Mouse (Mus musculus) lung, postnatal 0 days (tissue): ENCODE data around the gene Slc7a5. TPM values are rescaled to one million over a fixed set of nuclear protein-coding genes. Genes with fewer than 3 reads are reported as not detected.

ENCODE experiments used
- ATAC-seq: fragments of 200-750 bp; cut with Nextera tagmentation; 2 replicates; pipeline ENCODE4 v1.8.0; 2017; ENCODE audit warnings: moderate library complexity
- DNase-seq: peaks from one replicate; pipeline ENCODE4 v3.0.0-alpha.2; 2016; ENCODE audit warnings: low spot score
- H3K27ac ChIP-seq: fragments of 300-500 bp; sonication (generic); 2 replicates; pipeline ENCODE4 v1.5.1; 2014; ENCODE audit warnings: antibody characterized with exemption, mild to moderate bottlenecking, low read length, mixed read lengths
- H3K27me3 ChIP-seq: fragments of 300-500 bp; sonication (generic); replicated peaks from 2 replicates; pipeline ENCODE4 v1.6.1; 2014; ENCODE audit warnings: low read length, mixed read lengths; ENCODE audit not compliant: insufficient read depth
- H3K36me3 ChIP-seq: fragments of 300-500 bp; sonication (generic); 2 replicates; pipeline ENCODE4 v1.6.1; 2014; ENCODE audit warnings: low read length, mixed read lengths; ENCODE audit not compliant: insufficient read depth
- H3K4me1 ChIP-seq: fragments of 300-500 bp; sonication (generic); 2 replicates; pipeline ENCODE4 v1.6.1; 2014; ENCODE audit warnings: antibody characterized with exemption, low read depth, low read length, mixed read lengths; ENCODE audit not compliant: insufficient read depth
- H3K4me2 ChIP-seq: fragments of 300-500 bp; sonication (generic); replicated peaks from 2 replicates; pipeline ENCODE4 v1.6.1; 2014; ENCODE audit warnings: low read depth, mild to moderate bottlenecking, low read length, moderate library complexity, mixed read lengths
- H3K4me3 ChIP-seq: fragments of 300-500 bp; sonication (generic); 2 replicates; pipeline ENCODE4 v1.5.1; 2014; ENCODE audit warnings: low read depth, low read length
- H3K9ac ChIP-seq: fragments of 300-500 bp; sonication (generic); replicated peaks from 2 replicates; pipeline ENCODE4 v1.6.1; 2014; ENCODE audit warnings: low read depth, mild to moderate bottlenecking
- H3K9me3 ChIP-seq: fragments of 300-500 bp; sonication (generic); 2 replicates; pipeline ENCODE4 v1.6.1; 2016; ENCODE audit warnings: low read length, mixed read lengths
- CTCF ChIP-seq: IDR thresholded peaks from 2 replicates; pipeline ENCODE4 v1.5.1; 2016; ENCODE audit warnings: antibody characterized with exemption, mild to moderate bottlenecking
- EP300 ChIP-seq: IDR thresholded peaks from 2 replicates; pipeline ENCODE4 v1.6.1; 2016; ENCODE audit warnings: antibody characterized with exemption, mild to moderate bottlenecking, control low read depth
- WGBS: fragments of 180-500 bp; shearing (Covaris S2); extraction: QIAGEN DNeasy Blood & Tissue Kit; methylation state at CpG from one replicate; pipeline ENCODE4 v1.1.7; 2014; 5-methylcytosine and 5-hydroxymethylcytosine counted together
- polyA plus RNA-seq: library from polyadenylated mRNA; unstranded; fragments of >200 nt; fragmentation: Nextera tagmentation; extraction: Ambion mirVana; gene quantifications from 2 replicates; pipeline ENCODE4 v1.2.1, GENCODE M21; 2015

The Slc7a5 gene
- polyA plus RNA-seq, 1 experiment from 2014 or later: 7.5 TPM

- TF ChIP-seq CTCF (no peak), EP300 (0 out of 2 replicates have a peak, but pooled peaks have one; percentile 45)
- Histone ChIP-seq H3K9ac (peak overlapping the region; percentile 96; the same call in 1 of the 2 replicates), H3K36me3 (0 out of 2 replicates have a peak, but pooled peaks cover 4% of the 10 kb centered on the region), H3K27ac (peak overlapping the region; percentile 98), H3K27me3 (no peaks in the 10 kb centered on the region), H3K4me2 (peak overlapping the region; percentile 72), H3K4me3 (peak overlapping the region; percentile 93), H3K4me1 (peaks cover 14% of the 10 kb centered on the region; the same call in 1 of the 2 replicates), H3K9me3 (no peaks in the 10 kb centered on the region)
- ATAC-seq (no peak), DNase-seq (no peak)
- 15% methylated on average over 7 of the region's 7 CpGs for WGBS
Measured at GRCm38 (mm10) chr8:121951656-121952009, 44.1 kb upstream of the Slc7a5 start.

DNA sequence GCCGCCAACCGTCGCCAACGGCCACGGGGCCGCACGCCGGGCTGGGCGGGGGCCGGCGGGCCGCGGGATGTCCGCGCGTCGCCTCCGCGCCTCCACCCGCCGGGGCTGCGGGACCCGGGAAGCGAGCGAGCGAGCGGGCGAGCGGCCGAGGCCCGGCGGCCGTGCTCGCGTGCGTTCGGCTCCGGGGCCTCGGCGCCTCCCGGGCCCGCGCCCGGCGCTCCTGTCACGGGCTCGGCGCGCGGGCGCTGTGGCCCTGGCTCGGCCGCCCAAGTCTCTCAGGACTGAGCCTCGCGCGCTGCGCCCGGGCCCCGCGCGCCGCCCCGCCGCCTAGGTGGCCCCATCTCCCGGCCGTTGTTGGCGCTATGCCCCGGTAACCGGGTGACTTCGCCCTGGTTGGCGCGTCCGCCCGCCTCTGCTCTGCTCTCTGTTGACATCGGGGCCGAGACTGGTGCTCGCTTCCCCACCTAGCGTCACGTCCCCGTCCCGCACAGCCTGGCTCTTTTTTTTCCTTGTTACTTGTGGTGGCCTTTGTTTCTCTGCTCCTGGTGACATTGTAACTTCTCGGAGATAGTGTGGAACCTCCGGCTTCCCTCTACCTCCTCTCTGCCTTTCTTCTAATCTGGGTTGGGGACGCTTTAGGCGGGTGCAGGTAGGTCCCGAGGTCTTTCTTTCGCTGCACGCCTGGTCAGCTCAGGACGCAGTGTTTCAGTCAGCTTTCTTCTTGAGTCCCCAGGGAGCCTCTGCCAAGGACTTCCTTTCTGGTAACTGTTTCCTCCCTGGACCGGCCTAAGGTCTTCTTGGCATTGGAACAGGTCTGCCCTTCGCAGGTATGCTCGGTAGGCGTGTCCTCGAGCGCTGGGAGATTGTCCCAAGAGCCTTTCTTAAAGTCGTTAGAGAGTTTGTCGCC, 43.5 kb upstream of the Slc7a5 start:
- under 1% methylated on average over 74 of the region's 97 CpGs for WGBS
- H3K4me3 ChIP-seq: peak overlapping the region; percentile 93
- peak; percentile 50 for TF ChIP-seq CTCF
- no peak; the same call in 1 of the 2 replicates for TF ChIP-seq EP300
- no peaks in the 10 kb centered on the region for H3K9me3 ChIP-seq
- peak overlapping the region; percentile 98 for H3K27ac ChIP-seq
- DNase-seq (peak; percentile 93), ATAC-seq (peak; percentile 16)
- H3K36me3 ChIP-seq: 0 out of 2 replicates have a peak, but pooled peaks cover 3% of the 10 kb centered on the region
- H3K4me2 ChIP-seq: peak overlapping the region; percentile 72
- H3K27me3 ChIP-seq: no peaks in the 10 kb centered on the region
- peak overlapping the region; percentile 96 for H3K9ac ChIP-seq
- peaks cover 14% of the 10 kb centered on the region; the same call in 1 of the 2 replicates for H3K4me1 ChIP-seq

- peak overlapping the region; percentile 72 for H3K4me2 ChIP-seq
- DNase-seq (peak; percentile 99), ATAC-seq (peak; percentile 93)
- peaks cover 14% of the 10 kb centered on the region; the same call in 1 of the 2 replicates for H3K4me1 ChIP-seq
- H3K9me3 ChIP-seq: no peaks in the 10 kb centered on the region
- under 1% methylated on average over 58 of the region's 66 CpGs for WGBS
- H3K9ac ChIP-seq: peak overlapping the region; percentile 96
- no peak for TF ChIP-seq EP300
- no peak for TF ChIP-seq CTCF
- H3K4me3 ChIP-seq: peak overlapping the region; percentile 93
- peak overlapping the region; percentile 98 for H3K27ac ChIP-seq
- no peaks in the 10 kb centered on the region for H3K36me3 ChIP-seq
- H3K27me3 ChIP-seq: no peaks in the 10 kb centered on the region
Measured at GRCm38 (mm10) chr8:121949941-121950748, 42.7 kb upstream of the Slc7a5 start.

- ATAC-seq (no peak), DNase-seq (no peak)
- peak within 1 kb of the TSS; percentile 72 for H3K4me2 ChIP-seq
- H3K27ac ChIP-seq: peak within 1 kb of the TSS; percentile 98
- WGBS: 52% methylated on average over 6 of the region's 6 CpGs
- TF ChIP-seq CTCF: no peak
- no peak for TF ChIP-seq EP300
- peak within 1 kb of the TSS; percentile 96 for H3K9ac ChIP-seq
- H3K4me3 ChIP-seq: peak within 1 kb of the TSS; percentile 93
- H3K9me3 ChIP-seq: no peaks in the 10 kb centered on the region
- peaks cover 14% of the 10 kb centered on the region; the same call in 1 of the 2 replicates for H3K4me1 ChIP-seq
- no peaks in the 10 kb centered on the region for H3K27me3 ChIP-seq
- no peaks in the 10 kb centered on the region for H3K36me3 ChIP-seq
Measured at GRCm38 (mm10) chr8:121949222-121949800, 41.8 kb upstream of the Slc7a5 start, which contains the start of gene Banp. Banp (plus strand) TSS chr8:121949750.

GRCm38 (mm10) chr8:121948321-121949145, 41.0 kb upstream of the Slc7a5 start:
- H3K4me1 ChIP-seq: peaks cover 14% of the 10 kb centered on the region; the same call in 1 of the 2 replicates
- no peak for ATAC-seq
- WGBS: 49% methylated on average over 19 of the region's 19 CpGs

More at GRCm38 (mm10) chr8:121948321-121949145, 41.0 kb upstream of the Slc7a5 start:
- H3K27ac ChIP-seq: peak overlapping the region; percentile 63
- no peaks in the 10 kb centered on the region for H3K36me3 ChIP-seq
- no peak; the same call in 1 of the 2 replicates for TF ChIP-seq EP300
- TF ChIP-seq CTCF: no peak
- no peaks in the 10 kb centered on the region for H3K27me3 ChIP-seq
- peak overlapping the region; percentile 27 for H3K4me3 ChIP-seq
- peak overlapping the region; percentile 64 for H3K4me2 ChIP-seq
- no peak overlapping the region for H3K9ac ChIP-seq
- H3K9me3 ChIP-seq: no peaks in the 10 kb centered on the region
- no peak for DNase-seq
